Mouse (Mus musculus): ENCODE measurements around the gene Zfand6.

DNA sequence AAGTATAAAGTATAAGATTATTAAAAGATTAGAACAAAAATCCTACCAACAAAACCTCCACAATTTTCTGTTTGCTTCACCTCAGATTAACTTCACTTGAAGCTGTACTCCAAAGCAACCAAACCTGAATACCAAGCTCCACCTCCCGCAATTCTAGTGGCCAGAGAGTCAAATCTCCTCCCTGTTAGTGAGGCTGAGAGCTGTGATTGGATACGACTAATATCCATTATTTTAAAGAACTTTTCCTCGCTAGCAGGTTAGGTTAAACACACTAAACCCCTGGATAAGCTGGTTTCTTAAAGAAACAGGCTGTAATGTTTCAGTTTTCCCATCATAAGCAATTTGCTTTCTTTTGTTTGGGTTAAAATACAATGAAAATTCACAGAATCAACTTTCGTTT lies 10.5 kb downstream of the Zfand6 start:
- TF ChIP-seq CTCF (IDR thresholded peaks at IDR 0.05; ENCODE audit: extremely low read depth, insufficient read depth, insufficient read length, insufficient replicate concordance) (no peak), POLR2A (IDR thresholded peaks at IDR 0.05; ENCODE audit: low read depth, low read length) (no peak)
